In the genomic region with DNA sequence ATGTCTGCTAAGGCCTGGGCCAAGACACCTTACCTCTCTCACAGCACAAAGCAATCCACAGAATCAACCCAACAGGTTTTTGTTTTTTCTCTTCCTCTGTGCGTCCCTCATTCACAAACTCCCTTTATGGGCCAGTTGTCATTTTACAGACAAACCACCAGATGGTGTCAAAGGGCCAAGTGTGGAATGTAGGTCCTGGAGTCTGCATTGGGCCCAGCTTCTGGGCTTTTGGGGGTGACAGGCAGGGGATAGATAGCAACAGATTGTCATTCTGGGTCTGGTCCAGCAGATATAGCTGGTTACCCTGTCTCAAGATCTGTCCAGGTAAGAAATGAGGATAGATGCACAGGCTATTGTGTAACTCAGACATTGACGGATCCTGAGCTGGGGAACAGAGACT, we compare ENCODE assay signal across 10 mouse cellular contexts. TPM values are rescaled to one million over a fixed set of nuclear protein-coding genes. Genes with fewer than 3 reads are reported as not detected.
DNase-seq lines count a peak whose midpoint lies in the region; ATAC-seq lines count a peak whose summit lies in the region.
"Had no signal": no experiment of that assay in that cellular context is flagged by ENCODE, and none has a peak within 500 bp of the region (broad histone marks: within the 10 kb centered on the region; RNA-seq: fewer than 3 reads in every experiment).

No protein-coding gene starts in this region.

- H3K9ac ChIP-seq in heart, embryonic 12.5 days, result no peak overlapping the region
- H3K9ac ChIP-seq: limb, embryonic 13.5 days; stomach, embryonic 15.5 days had no signal

- peaks cover 47% of the 10 kb centered on the region for H3K27me3 ChIP-seq in heart, embryonic 12.5 days (replicated peaks)
- H3K27me3 ChIP-seq: stomach, embryonic 15.5 days had no signal

- no peak for ATAC-seq in heart, embryonic 12.5 days (ENCODE audit: insufficient number of reproducible peaks, low FRiP score)

- H3K9me3 ChIP-seq in heart, embryonic 12.5 days (replicated peaks), result no peaks in the 10 kb centered on the region
- H3K9me3 ChIP-seq: limb, embryonic 13.5 days; stomach, embryonic 15.5 days had no signal

- 39% methylated on average over 2 of the region's 2 CpGs for WGBS in heart, embryonic 12.5 days

- DNase-seq in heart, postnatal 10 days, result peak; percentile 53 to 71
- DNase-seq in 3T3-L1 (ENCODE audit: low read depth, low spot score) (peak; percentile 59), MN1 (ENCODE audit: low spot score) (peak; percentile 71)
- peak; percentile 71 for DNase-seq in embryo, embryonic 10 days (ENCODE audit: low spot score)
- DNase-seq in lung, postnatal 10 days, result peak; percentile 45
- peak; percentile 56 for DNase-seq in thymus, postnatal 14 days
- DNase-seq in kidney, adult 8-10 months, result no peak

- no peaks in the 10 kb centered on the region for H3K4me1 ChIP-seq in heart, embryonic 12.5 days (replicated peaks)
- H3K4me1 ChIP-seq: limb, embryonic 13.5 days; stomach, embryonic 15.5 days had no signal

- intact Hi-C loops in heart, postnatal 10 days (cut with DNase I), result loop anchor here (1.0 to 2.0 kb wide), 4 partner anchors 120 to 402 kb away; no protein-coding TSS in a partner anchor

- H3K27ac ChIP-seq in heart, embryonic 12.5 days (ENCODE audit: poor library complexity, severe bottlenecking), result no peak overlapping the region
- H3K27ac ChIP-seq: limb, embryonic 13.5 days; stomach, embryonic 15.5 days had no signal

- no peaks in the 10 kb centered on the region for H3K36me3 ChIP-seq in heart, embryonic 12.5 days
- H3K36me3 ChIP-seq: limb, embryonic 13.5 days; stomach, embryonic 15.5 days had no signal

- H3K4me3 ChIP-seq in heart, embryonic 12.5 days, result no peak overlapping the region
- H3K4me3 ChIP-seq: limb, embryonic 13.5 days; stomach, embryonic 15.5 days had no signal

- no peak overlapping the region for H3K4me2 ChIP-seq in heart, embryonic 12.5 days
- H3K4me2 ChIP-seq: limb, embryonic 13.5 days; stomach, embryonic 15.5 days had no signal

RNA-seq across cellular contexts. Expression of a gene that starts 23.0 kb away (rescaled TPM):
- total RNA-seq in heart, postnatal 10 days (2021), result 10 to 100 TPM; 20.9 to 21.8 TPM
- polyA plus RNA-seq in heart, embryonic 12.5 days (2016; fragmentation: Nextera tagmentation; extraction: Ambion mirVana), result 5.6 and 5.8 TPM in 2 replicates

Comparison
In these comparisons a context has a peak if more than half of its experiments do, and no peak if none do; other contexts are left out.
1. DNase-seq: peak in heart, postnatal 10 days (2 of 2), 3T3-L1 (single experiment), MN1 (single experiment), embryo, embryonic 10 days (single experiment), lung, postnatal 10 days (single experiment) and thymus, postnatal 14 days (single experiment); none in kidney, adult 8-10 months (0 of 2).